Mouse (Mus musculus) intestine, postnatal 0 days (tissue): Measurements from ENCODE around the gene Ajap1. TPM values are rescaled to one million over a fixed set of nuclear protein-coding genes. Genes with fewer than 3 reads are reported as not detected.

Experiments used
- ATAC-seq: fragments of 200-750 bp; cut with Nextera tagmentation; 2 replicates; pipeline ENCODE4 v1.8.0; 2017; ENCODE audit warnings: mild to moderate bottlenecking, moderate TSS enrichment, moderate library complexity
- H3K27ac ChIP-seq: fragments of 300-500 bp; sonication (generic); 2 replicates; pipeline ENCODE4 v1.5.1; 2014; ENCODE audit warnings: mild to moderate bottlenecking, low read depth, low read length, moderate library complexity
- H3K27me3 ChIP-seq: fragments of 300-500 bp; sonication (generic); replicated peaks from 2 replicates; pipeline ENCODE4 v1.6.1; 2014; ENCODE audit warnings: low read length, mixed read lengths; ENCODE audit not compliant: control insufficient read depth, insufficient read depth
- H3K36me3 ChIP-seq: fragments of 300-500 bp; sonication (generic); 2 replicates; pipeline ENCODE4 v1.6.1; 2014; ENCODE audit warnings: mild to moderate bottlenecking, moderate library complexity; ENCODE audit not compliant: control insufficient read depth, insufficient read depth
- H3K4me1 ChIP-seq: fragments of 300-500 bp; sonication (generic); replicated peaks from 2 replicates; pipeline ENCODE4 v1.6.1; 2014; ENCODE audit warnings: antibody characterized with exemption, low read length, mixed read lengths; ENCODE audit not compliant: control insufficient read depth, insufficient read depth
- H3K4me2 ChIP-seq: fragments of 300-500 bp; sonication (generic); replicated peaks from 2 replicates; pipeline ENCODE4 v1.6.1; 2014; ENCODE audit warnings: low read depth, mild to moderate bottlenecking, moderate library complexity
- H3K4me3 ChIP-seq: fragments of 300-500 bp; sonication (generic); 2 replicates; pipeline ENCODE4 v1.5.1; 2014; ENCODE audit warnings: low read depth, low read length
- H3K9ac ChIP-seq: fragments of 300-500 bp; sonication (generic); 2 replicates; pipeline ENCODE4 v1.6.1; 2014; ENCODE audit warnings: mild to moderate bottlenecking, low read depth, low read length
- H3K9me3 ChIP-seq: fragments of 300-500 bp; sonication (generic); 2 replicates; pipeline ENCODE4 v1.6.1; 2016; ENCODE audit warnings: mixed run types; ENCODE audit not compliant: control insufficient read depth
- CTCF ChIP-seq: sonication (generic); IDR thresholded peaks from 2 replicates; pipeline ENCODE4 v1.5.1; 2016; ENCODE audit warnings: low read depth, mild to moderate bottlenecking, control low read depth, antibody characterized with exemption, moderate library complexity
- WGBS: fragments of 180-500 bp; shearing (Covaris S2); extraction: QIAGEN DNeasy Blood & Tissue Kit; methylation state at CpG from one replicate; pipeline ENCODE4 v1.1.7; 2014; 5-methylcytosine and 5-hydroxymethylcytosine counted together
- polyA plus RNA-seq: library from polyadenylated mRNA; unstranded; fragments of >200 nt; fragmentation: Nextera tagmentation; extraction: Ambion mirVana; gene quantifications from 2 replicates; pipeline ENCODE4 v1.2.1, GENCODE M21; 2015

Gene Ajap1
- polyA plus RNA-seq, 1 experiment from 2014 or later = 0.29 TPM

DNA sequence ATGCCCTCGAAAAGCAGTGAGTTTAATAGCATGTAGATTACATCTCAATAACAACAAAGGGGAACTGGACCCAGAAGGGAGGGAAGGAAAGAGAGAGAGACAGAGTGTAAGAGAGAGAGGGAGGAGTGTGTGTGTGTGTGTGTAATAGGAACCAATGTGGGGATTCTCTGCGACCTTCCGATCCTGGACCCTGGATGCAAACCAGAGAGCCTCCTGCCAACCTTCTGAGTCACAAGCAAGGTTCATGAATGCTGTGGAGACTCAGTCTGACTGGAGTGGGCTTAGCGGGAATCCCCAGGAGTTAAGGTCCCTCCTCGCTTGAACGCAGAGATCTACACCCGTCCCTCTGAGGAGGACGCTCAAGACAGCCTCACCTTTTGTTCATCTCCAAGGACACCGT lies 45.4 kb downstream of the Ajap1 start:
- Histone ChIP-seq H3K9me3 (no peaks in the 10 kb centered on the region), H3K27me3 (no peaks in the 10 kb centered on the region), H3K36me3 (no peaks in the 10 kb centered on the region), H3K4me3 (no peak overlapping the region), H3K9ac (no peak overlapping the region), H3K4me1 (no peaks in the 10 kb centered on the region), H3K27ac (no peak overlapping the region), H3K4me2 (no peak overlapping the region)
- ATAC-seq = no peak
- 70% methylated on average over 9 of the region's 9 CpGs for WGBS
- TF ChIP-seq CTCF = no peak

DNA sequence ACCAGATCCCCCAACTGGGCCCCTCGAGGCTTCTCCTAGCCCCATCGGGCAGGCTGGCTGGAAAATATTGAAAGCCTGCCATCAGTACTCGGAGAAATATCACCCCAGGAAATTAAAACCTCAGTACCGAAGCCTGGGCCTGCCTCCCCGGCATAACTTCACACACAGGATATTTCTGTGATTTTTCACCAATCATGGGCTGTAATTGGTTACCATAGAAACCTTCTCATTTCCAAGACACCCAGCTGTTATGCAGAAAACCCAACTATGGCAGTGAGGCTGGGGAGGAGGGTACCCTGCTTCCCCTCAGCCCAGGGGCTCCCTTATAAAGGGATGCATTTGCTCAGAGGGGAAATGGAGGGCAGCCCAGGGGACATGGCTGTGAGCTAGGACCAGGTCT lies 46.7 kb downstream of the Ajap1 start:
- Histone ChIP-seq H3K9me3 (no peaks in the 10 kb centered on the region), H3K4me1 (no peaks in the 10 kb centered on the region), H3K27ac (no peak overlapping the region), H3K27me3 (no peaks in the 10 kb centered on the region), H3K4me3 (no peak overlapping the region), H3K36me3 (no peaks in the 10 kb centered on the region), H3K4me2 (no peak overlapping the region), H3K9ac (no peak overlapping the region)
- TF ChIP-seq CTCF = no peak
- no peak for ATAC-seq
- WGBS = 68% methylated on average over 5 of the region's 5 CpGs

DNA sequence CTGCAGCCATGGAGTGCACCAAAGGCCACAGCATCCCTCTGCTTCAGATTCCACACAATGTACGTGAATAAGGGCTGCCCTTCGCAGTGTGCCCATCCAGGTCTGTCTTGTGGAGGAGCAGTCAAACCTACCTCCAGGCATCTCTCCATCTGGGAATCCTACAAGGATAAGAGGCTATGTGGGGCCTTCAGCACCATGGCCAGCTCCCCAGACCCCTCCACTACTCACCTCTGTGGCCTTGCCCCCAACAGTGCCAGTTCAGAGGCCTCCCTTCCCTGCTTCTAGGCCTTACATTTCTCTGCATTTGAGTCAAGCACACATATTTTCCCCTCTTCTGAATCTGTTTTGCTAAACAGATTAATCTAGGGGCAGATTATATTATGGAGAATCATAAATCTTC lies 52.6 kb downstream of the Ajap1 start:
- Histone ChIP-seq H3K4me2 (no peak overlapping the region), H3K9ac (no peak overlapping the region), H3K27ac (no peak overlapping the region), H3K4me3 (no peak overlapping the region), H3K36me3 (no peaks in the 10 kb centered on the region), H3K9me3 (no peaks in the 10 kb centered on the region), H3K27me3 (no peaks in the 10 kb centered on the region), H3K4me1 (no peaks in the 10 kb centered on the region)
- WGBS = 82% methylated on average over 2 of the region's 2 CpGs
- no peak for TF ChIP-seq CTCF
- ATAC-seq = no peak

GRCm38 (mm10) chr4:153425961-153426656 lies 56.5 kb downstream of the Ajap1 start:
- Histone ChIP-seq H3K4me1 (no peaks in the 10 kb centered on the region), H3K9ac (no peak overlapping the region), H3K4me2 (no peak overlapping the region), H3K9me3 (no peaks in the 10 kb centered on the region), H3K4me3 (no peak overlapping the region), H3K27me3 (no peaks in the 10 kb centered on the region), H3K36me3 (no peaks in the 10 kb centered on the region), H3K27ac (no peak overlapping the region)
- TF ChIP-seq CTCF = no peak
- 76% methylated on average over 16 of the region's 16 CpGs for WGBS
- no peak for ATAC-seq

GRCm38 (mm10) chr4:153424324-153424723 lies 58.3 kb downstream of the Ajap1 start:
- Histone ChIP-seq H3K9ac (no peak overlapping the region), H3K4me2 (no peak overlapping the region), H3K4me3 (no peak overlapping the region), H3K27me3 (no peaks in the 10 kb centered on the region), H3K27ac (no peak overlapping the region), H3K9me3 (no peaks in the 10 kb centered on the region), H3K4me1 (no peaks in the 10 kb centered on the region), H3K36me3 (no peaks in the 10 kb centered on the region)
- no peak for ATAC-seq
- TF ChIP-seq CTCF = no peak
- WGBS = 80% methylated on average over 10 of the region's 10 CpGs

- H3K9ac ChIP-seq = no peak overlapping the region
- no peaks in the 10 kb centered on the region for H3K9me3 ChIP-seq
- TF ChIP-seq CTCF = peak; percentile 51; the same call in 1 of the 2 replicates
- no peak overlapping the region for H3K27ac ChIP-seq
- no peak overlapping the region for H3K4me3 ChIP-seq
- 0 out of 2 replicates have a peak, but pooled peaks cover 3% of the 10 kb centered on the region for H3K27me3 ChIP-seq
- H3K36me3 ChIP-seq = no peaks in the 10 kb centered on the region
- WGBS = 4% methylated on average over 11 of the region's 12 CpGs
- H3K4me2 ChIP-seq = peak overlapping the region; percentile 53; the same call in 1 of the 2 replicates
- no peak for ATAC-seq
- no peaks in the 10 kb centered on the region; the same call in 1 of the 2 replicates for H3K4me1 ChIP-seq
Observed at GRCm38 (mm10) chr4:153417926-153418325, 64.7 kb downstream of the Ajap1 start.
